Mouse (Mus musculus) erythroblast, embryonic 14.5 days (primary cell): ENCODE results near the gene Rpgrip1.

Source experiments
- GATA1 ChIP-seq: IDR thresholded peaks from 2 replicates; pipeline ENCODE4 v1.6.1; 2012; ENCODE audit warnings: low read length, inconsistent platforms, mixed read lengths
- TAL1 ChIP-seq: IDR thresholded peaks from 3 replicates; pipeline ENCODE4 v1.6.1; 2012; ENCODE audit warnings: low read length, inconsistent platforms, mixed read lengths

- TF ChIP-seq TAL1 (no peak), GATA1 (no peak)
Observed at GRCm38 (mm10) chr14:52133584-52133983, 23.1 kb downstream of the Rpgrip1 start.
